Mouse (Mus musculus) heart, embryonic 10.5 days (tissue): ENCODE measurements around the gene Zfp956. TPM values are rescaled to one million over a fixed set of nuclear protein-coding genes. Genes with fewer than 3 reads are reported as not detected.

Experiments used
- DNase-seq: peaks from one replicate; pipeline ENCODE4 v3.0.0-alpha.2; 2017; ENCODE audit warnings: low spot score
- H3K27ac ChIP-seq: fragments of 300-500 bp; sonication (generic); 2 replicates; pipeline ENCODE4 v1.5.1; 2016; ENCODE audit warnings: mild to moderate bottlenecking
- H3K27me3 ChIP-seq: fragments of 300-500 bp; sonication (generic); 2 replicates; pipeline ENCODE4 v1.6.1; 2016; ENCODE audit warnings: mild to moderate bottlenecking; ENCODE audit not compliant: poor library complexity, insufficient read depth, severe bottlenecking
- H3K36me3 ChIP-seq: fragments of 300-500 bp; sonication (generic); 2 replicates; pipeline ENCODE4 v1.6.1; 2016; ENCODE audit warnings: mild to moderate bottlenecking, moderate library complexity
- H3K4me1 ChIP-seq: fragments of 300-500 bp; sonication (generic); 2 replicates; pipeline ENCODE4 v1.6.1; 2016; ENCODE audit warnings: mild to moderate bottlenecking
- H3K4me3 ChIP-seq: fragments of 300-500 bp; sonication (generic); 2 replicates; pipeline ENCODE4 v1.5.1; 2016; ENCODE audit warnings: mild to moderate bottlenecking, moderate library complexity
- H3K9me3 ChIP-seq: fragments of 300-500 bp; sonication (generic); 2 replicates; pipeline ENCODE4 v1.6.1; 2016; ENCODE audit warnings: mild to moderate bottlenecking, moderate library complexity
- WGBS: fragments of 180-500 bp; shearing (Covaris S2); methylation state at CpG from one replicate; pipeline ENCODE4 v1.1.7; 2016; 5-methylcytosine and 5-hydroxymethylcytosine counted together
- polyA plus RNA-seq: library from polyadenylated mRNA; unstranded; fragments of >200 nt; fragmentation: Nextera tagmentation; extraction: Ambion mirVana; gene quantifications from 2 replicates; pipeline ENCODE4 v1.2.1, GENCODE M21; 2016

Zfp956 gene
- polyA plus RNA-seq: 3.7 and 4.9 TPM in 2 replicates

- peak within 1 kb of the TSS; percentile 79 for H3K27ac ChIP-seq
- DNase-seq: peak; percentile 98
- H3K4me1 ChIP-seq: 0 out of 2 replicates have a peak, but pooled peaks cover 5% of the 10 kb centered on the region
- H3K36me3 ChIP-seq: 0 out of 2 replicates have a peak, but pooled peaks cover 4% of the 10 kb centered on the region
- H3K9me3 ChIP-seq: no peaks in the 10 kb centered on the region
- H3K27me3 ChIP-seq: peaks cover 52% of the 10 kb centered on the region
- H3K4me3 ChIP-seq: peak within 1 kb of the TSS; percentile 74
- WGBS: under 1% methylated on average over 31 of the region's 31 CpGs
Measured at GRCm38 (mm10) chr6:47953191-47953726, at the start of gene Zfp956. Gene Zfp956, plus strand, starts transcription at chr6:47953390.

GRCm38 (mm10) chr6:47903587-47903986 lies 49.6 kb upstream of the Zfp956 start:
- Histone ChIP-seq H3K4me1 (0 out of 2 replicates have a peak, but pooled peaks cover 6% of the 10 kb centered on the region), H3K36me3 (peaks cover 83% of the 10 kb centered on the region), H3K27ac (no peak overlapping the region), H3K27me3 (peaks cover 51% of the 10 kb centered on the region), H3K9me3 (peaks cover 9% of the 10 kb centered on the region; the same call in 1 of the 2 replicates), H3K4me3 (no peak overlapping the region)
- no peak for DNase-seq
- 82% methylated on average over 4 of the region's 4 CpGs for WGBS

DNA sequence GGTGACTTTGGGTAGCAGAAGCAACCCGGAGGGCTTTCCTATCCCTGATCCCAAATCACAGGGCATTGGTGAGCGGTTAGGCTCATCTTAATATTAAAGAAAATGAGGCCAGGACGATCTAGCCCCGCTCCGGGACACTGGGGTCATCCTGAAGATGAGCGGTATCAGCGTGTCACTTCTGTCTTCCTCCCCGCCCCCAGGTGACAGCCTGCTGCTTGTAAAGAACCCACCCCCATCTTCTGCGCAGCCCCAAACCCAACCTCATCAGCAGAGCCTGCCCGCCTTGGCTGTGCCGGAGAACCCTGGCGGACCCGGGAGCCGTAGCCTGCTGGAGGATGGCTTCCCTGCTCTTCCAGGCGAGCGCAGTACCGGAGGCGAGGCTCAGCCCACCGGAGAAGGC lies 48.8 kb upstream of the Zfp956 start:
- Histone ChIP-seq H3K27ac (no peak overlapping the region), H3K9me3 (peaks cover 9% of the 10 kb centered on the region; the same call in 1 of the 2 replicates), H3K36me3 (peaks cover 75% of the 10 kb centered on the region), H3K27me3 (peaks cover 51% of the 10 kb centered on the region), H3K4me3 (peak overlapping the region; percentile 47), H3K4me1 (0 out of 2 replicates have a peak, but pooled peaks cover 6% of the 10 kb centered on the region)
- no peak for DNase-seq
- 33% methylated on average over 19 of the region's 19 CpGs for WGBS

DNA sequence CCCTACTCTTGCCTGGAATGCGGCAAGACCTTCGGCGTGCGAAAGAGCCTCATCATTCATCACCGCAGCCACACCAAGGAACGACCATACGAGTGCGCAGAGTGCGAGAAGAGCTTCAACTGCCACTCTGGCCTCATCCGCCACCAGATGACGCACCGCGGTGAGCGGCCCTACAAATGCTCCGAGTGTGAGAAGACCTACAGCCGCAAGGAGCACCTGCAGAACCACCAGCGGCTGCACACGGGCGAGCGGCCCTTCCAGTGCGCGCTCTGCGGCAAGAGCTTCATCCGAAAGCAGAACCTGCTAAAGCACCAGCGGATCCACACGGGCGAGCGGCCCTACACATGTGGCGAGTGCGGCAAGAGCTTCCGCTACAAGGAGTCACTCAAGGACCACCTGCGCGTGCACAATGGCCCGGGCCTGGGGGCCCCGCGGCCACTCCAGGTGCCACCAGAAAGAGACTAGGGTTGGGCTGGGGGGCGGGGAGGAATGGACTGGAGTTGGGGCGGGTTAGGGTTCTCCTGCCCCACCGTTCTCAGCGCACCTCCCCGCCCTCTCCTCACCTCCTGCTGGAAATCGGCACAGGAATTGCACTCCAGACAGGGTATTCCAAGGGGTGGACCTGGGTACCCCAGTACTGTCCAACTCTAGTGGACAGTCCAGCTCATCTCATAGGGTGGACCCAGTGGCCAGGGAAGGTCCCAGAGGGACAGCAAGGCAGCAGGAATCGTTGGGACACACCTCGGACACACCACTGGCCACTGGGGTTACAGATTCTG lies 48.1 kb upstream of the Zfp956 start:
- H3K4me3 ChIP-seq: peak overlapping the region; percentile 47
- H3K27me3 ChIP-seq: peaks cover 51% of the 10 kb centered on the region
- H3K4me1 ChIP-seq: 0 out of 2 replicates have a peak, but pooled peaks cover 6% of the 10 kb centered on the region
- no peak overlapping the region for H3K27ac ChIP-seq
- peaks cover 68% of the 10 kb centered on the region for H3K36me3 ChIP-seq
- WGBS: 53% methylated on average over 44 of the region's 44 CpGs
- DNase-seq: no peak
- H3K9me3 ChIP-seq: peaks cover 9% of the 10 kb centered on the region; the same call in 1 of the 2 replicates

GRCm38 (mm10) chr6:47906326-47906725 lies 46.9 kb upstream of the Zfp956 start:
- Histone ChIP-seq H3K9me3 (peaks cover 9% of the 10 kb centered on the region; the same call in 1 of the 2 replicates), H3K27ac (no peak overlapping the region), H3K4me3 (no peak overlapping the region), H3K36me3 (peaks cover 58% of the 10 kb centered on the region), H3K27me3 (peaks cover 51% of the 10 kb centered on the region), H3K4me1 (0 out of 2 replicates have a peak, but pooled peaks cover 6% of the 10 kb centered on the region)
- no peak for DNase-seq
- 93% methylated on average over 5 of the region's 5 CpGs for WGBS

DNA sequence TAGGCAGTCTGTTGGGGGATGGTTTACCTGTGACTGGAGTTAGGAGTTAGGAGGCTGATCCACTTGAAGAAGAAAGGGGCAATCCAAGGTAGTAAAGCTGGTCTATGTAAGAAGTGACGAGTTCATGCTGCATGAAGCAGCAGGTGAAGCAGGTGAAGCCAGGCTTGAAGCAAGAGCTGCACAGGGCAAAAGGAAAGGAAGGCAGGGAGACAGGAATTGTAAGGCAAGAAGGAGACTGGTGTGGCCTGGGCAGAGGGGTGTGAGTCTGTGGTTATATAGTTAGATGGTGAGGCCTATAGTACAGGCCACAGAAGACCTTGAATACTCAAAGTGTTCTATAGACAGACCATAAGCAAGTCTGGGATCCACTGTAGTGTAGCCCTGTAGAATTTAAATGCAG lies 44.2 kb upstream of the Zfp956 start:
- WGBS: 83% methylated on average over 1 of the region's 1 CpGs
- no peak overlapping the region for H3K27ac ChIP-seq

GRCm38 (mm10) chr6:47911650-47912049 lies 41.5 kb upstream of the Zfp956 start:
- Histone ChIP-seq H3K4me3 (no peak overlapping the region), H3K9me3 (no peaks in the 10 kb centered on the region), H3K27me3 (peaks cover 1% of the 10 kb centered on the region; the same call in 1 of the 2 replicates), H3K4me1 (no peaks in the 10 kb centered on the region), H3K36me3 (peaks cover 7% of the 10 kb centered on the region; the same call in 1 of the 2 replicates), H3K27ac (no peak overlapping the region)
- no peak for DNase-seq
- WGBS: 39% methylated on average over 1 of the region's 1 CpGs

More for the DNA sequence above, 44.2 kb upstream of the Zfp956 start:
- Histone ChIP-seq H3K4me3 (no peak overlapping the region), H3K4me1 (0 out of 2 replicates have a peak, but pooled peaks cover 6% of the 10 kb centered on the region), H3K27me3 (peaks cover 28% of the 10 kb centered on the region), H3K9me3 (peaks cover 9% of the 10 kb centered on the region; the same call in 1 of the 2 replicates), H3K36me3 (peaks cover 33% of the 10 kb centered on the region)
- no peak for DNase-seq

DNA sequence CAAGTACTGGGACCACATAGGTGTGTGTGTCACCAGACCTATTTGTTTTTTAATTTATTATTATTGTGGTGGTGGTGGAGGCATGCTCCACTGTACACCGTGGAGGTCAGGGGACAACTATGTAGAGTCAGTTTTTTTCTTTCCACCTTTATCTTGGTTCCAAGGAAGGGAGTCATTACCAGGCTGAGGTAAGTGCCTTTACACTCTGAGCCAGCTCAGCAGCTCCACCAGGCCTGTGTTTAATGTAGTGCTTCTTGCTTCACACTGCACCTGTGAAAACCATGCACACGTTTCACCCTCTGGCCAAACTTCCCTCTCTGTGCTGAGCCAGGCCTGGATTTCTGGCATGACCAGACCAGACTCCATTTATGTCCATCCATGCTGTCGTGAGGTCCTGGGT lies 40.2 kb upstream of the Zfp956 start:
- no peak overlapping the region for H3K4me3 ChIP-seq
- WGBS: 48% methylated on average over 3 of the region's 3 CpGs
- no peaks in the 10 kb centered on the region for H3K27me3 ChIP-seq
- DNase-seq: no peak
- H3K9me3 ChIP-seq: no peaks in the 10 kb centered on the region
- H3K27ac ChIP-seq: no peak overlapping the region
- no peaks in the 10 kb centered on the region for H3K4me1 ChIP-seq
- H3K36me3 ChIP-seq: no peaks in the 10 kb centered on the region

GRCm38 (mm10) chr6:47917051-47917450 lies 36.1 kb upstream of the Zfp956 start:
- Histone ChIP-seq H3K27me3 (no peaks in the 10 kb centered on the region), H3K36me3 (no peaks in the 10 kb centered on the region), H3K4me3 (no peak overlapping the region), H3K27ac (no peak overlapping the region), H3K4me1 (peaks cover 9% of the 10 kb centered on the region), H3K9me3 (no peaks in the 10 kb centered on the region)
- DNase-seq: no peak
- WGBS: 69% methylated on average over 5 of the region's 5 CpGs

DNA sequence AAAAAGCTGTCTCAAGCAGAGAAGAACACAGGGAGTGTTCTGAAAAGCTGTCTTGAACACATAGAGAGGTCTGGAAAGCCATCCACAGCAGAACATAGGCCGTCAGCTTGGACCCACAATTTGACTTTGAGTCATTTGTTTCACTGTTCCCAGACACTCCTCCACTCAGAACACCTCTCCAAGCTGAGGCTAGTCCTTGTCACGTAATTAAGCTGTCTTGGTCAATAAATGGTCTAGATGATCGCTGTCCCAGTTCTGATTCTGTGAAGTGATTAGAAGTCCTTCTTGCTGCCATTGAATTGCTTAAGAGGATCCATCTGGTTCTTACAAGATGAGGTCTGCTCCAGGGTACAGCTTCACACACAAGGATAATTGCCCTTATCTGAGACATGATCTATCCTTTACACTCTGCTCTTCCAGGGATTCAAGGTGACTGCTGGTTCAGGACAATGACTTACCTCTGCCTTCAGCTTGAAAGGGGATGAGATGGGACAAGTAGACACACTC lies 34.4 kb upstream of the Zfp956 start:
- Histone ChIP-seq H3K9me3 (no peaks in the 10 kb centered on the region), H3K27ac (no peak overlapping the region), H3K27me3 (no peaks in the 10 kb centered on the region), H3K4me1 (peaks cover 9% of the 10 kb centered on the region), H3K4me3 (no peak overlapping the region), H3K36me3 (no peaks in the 10 kb centered on the region)
- no peak for DNase-seq
- 78% methylated on average over 3 of the region's 3 CpGs for WGBS

DNA sequence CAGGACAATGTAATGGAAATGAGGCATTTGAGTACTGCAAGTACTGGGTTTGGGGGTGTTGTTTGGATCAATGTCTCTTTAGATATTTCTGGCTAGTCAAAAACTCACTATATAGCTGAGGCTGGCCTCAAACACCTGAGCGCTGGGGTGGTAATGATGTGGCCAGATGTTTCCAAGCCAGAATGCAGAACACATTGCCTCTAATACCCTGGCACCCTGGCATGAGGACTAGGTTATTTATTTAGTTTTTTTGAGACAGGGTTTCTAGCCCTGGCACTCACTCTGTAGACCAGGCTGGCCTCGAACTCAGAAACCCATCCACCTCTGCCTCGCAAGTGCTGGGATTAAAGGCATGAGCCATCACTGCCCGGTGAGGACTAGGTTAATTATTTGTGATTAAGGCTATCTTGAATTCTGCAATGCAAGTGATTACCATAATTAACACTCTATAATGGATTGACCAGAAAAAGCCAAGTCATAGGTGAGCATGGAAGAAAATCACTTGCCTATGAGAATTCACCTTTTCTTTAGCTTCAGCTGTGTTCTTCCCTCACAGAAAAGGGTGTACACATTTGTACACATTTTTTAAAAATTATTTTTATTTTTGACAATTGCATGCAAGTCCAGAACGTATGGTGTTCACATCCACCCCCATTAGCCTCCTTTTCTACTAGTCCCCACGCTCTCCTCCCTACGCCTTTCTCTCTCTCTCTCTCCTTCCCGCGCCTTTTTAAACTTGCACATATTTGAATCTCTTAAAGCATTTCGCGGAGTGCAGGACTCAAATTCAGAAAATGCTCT lies 33.3 kb upstream of the Zfp956 start:
- Histone ChIP-seq H3K4me1 (peaks cover 9% of the 10 kb centered on the region), H3K9me3 (no peaks in the 10 kb centered on the region), H3K27me3 (no peaks in the 10 kb centered on the region), H3K36me3 (no peaks in the 10 kb centered on the region), H3K4me3 (peak overlapping the region; percentile 79), H3K27ac (peak overlapping the region; percentile 95)
- no peak for DNase-seq
- WGBS: 29% methylated on average over 11 of the region's 11 CpGs
